Mouse (Mus musculus): ENCODE results near the gene Slc30a1. TPM values are rescaled to one million over a fixed set of nuclear protein-coding genes. Genes with fewer than 3 reads are reported as not detected.

The Slc30a1 gene
- polyA plus RNA-seq, 1 experiment from 2014 or later = 2.1 TPM

GRCm38 (mm10) chr1:191928345-191928744 is 21.8 kb downstream of the Slc30a1 start:
- Histone ChIP-seq H3K27ac (ENCODE audit: low read depth, low read length) (no peak overlapping the region), H3K9me3 (ENCODE audit: control insufficient read depth, low read length) (no peaks in the 10 kb centered on the region), H3K9ac (replicated peaks; ENCODE audit: low read depth, low read length) (no peak overlapping the region), H3K4me2 (ENCODE audit: low read depth, low read length) (no peak overlapping the region), H3K27me3 (ENCODE audit: control insufficient read depth, insufficient read depth, low read length) (no peaks in the 10 kb centered on the region), H3K4me3 (ENCODE audit: low read depth, low read length) (no peak overlapping the region), H3K36me3 (ENCODE audit: control insufficient read depth, insufficient read depth, low read length) (no peaks in the 10 kb centered on the region), H3K4me1 (ENCODE audit: control insufficient read depth, insufficient read depth, low read length) (no peaks in the 10 kb centered on the region)
- 82% methylated on average over 7 of the region's 7 CpGs for WGBS
- ATAC-seq (ENCODE audit: low read depth) = no peak

GRCm38 (mm10) chr1:191929065-191929464 is 22.5 kb downstream of the Slc30a1 start:
- WGBS = 78% methylated on average over 8 of the region's 8 CpGs
- no peak for ATAC-seq (ENCODE audit: low read depth)
- H3K4me2 ChIP-seq (ENCODE audit: low read depth, low read length) = no peak overlapping the region

DNA sequence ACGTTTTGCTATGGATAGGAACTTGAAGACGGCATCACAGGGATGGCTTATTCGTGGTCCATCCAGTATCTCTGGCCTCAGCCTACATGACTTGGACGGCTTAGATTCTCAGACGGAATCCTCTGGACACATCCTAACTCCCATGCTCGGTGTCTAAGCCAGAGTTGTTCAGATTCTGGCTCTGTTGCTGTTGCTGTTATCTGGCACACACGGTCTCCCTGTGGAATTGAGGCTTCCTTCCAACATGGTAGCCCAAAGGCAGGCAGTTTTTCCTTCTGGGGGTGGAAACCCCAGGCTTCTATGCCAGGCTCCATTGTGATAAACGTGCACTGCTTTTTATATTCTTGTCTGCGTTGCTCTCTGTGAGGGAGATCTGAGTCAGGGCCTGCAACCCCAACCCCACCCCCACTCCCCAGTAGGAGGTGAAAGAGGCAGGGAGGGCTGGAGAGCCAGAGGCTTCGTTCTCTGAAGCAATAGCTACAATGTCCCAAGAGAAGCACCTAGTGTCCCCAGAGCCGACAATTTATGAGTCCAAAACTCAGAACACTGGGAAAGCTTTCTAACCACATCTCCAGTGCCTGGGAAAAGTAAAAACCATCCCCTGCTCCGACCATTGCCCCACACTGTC is 23.4 kb downstream of the Slc30a1 start:
- Histone ChIP-seq H3K9ac (replicated peaks; ENCODE audit: low read depth, low read length) (no peak overlapping the region), H3K4me1 (ENCODE audit: control insufficient read depth, insufficient read depth, low read length) (no peaks in the 10 kb centered on the region), H3K9me3 (ENCODE audit: control insufficient read depth, low read length) (no peaks in the 10 kb centered on the region), H3K36me3 (ENCODE audit: control insufficient read depth, insufficient read depth, low read length) (no peaks in the 10 kb centered on the region), H3K27me3 (ENCODE audit: control insufficient read depth, insufficient read depth, low read length) (no peaks in the 10 kb centered on the region), H3K27ac (ENCODE audit: low read depth, low read length) (no peak overlapping the region), H3K4me3 (ENCODE audit: low read depth, low read length) (no peak overlapping the region), H3K4me2 (ENCODE audit: low read depth, low read length) (no peak overlapping the region)
- 67% methylated on average over 12 of the region's 12 CpGs for WGBS
- ATAC-seq (ENCODE audit: low read depth) = no peak

More at GRCm38 (mm10) chr1:191929065-191929464, 22.5 kb downstream of the Slc30a1 start:
- no peaks in the 10 kb centered on the region for H3K9me3 ChIP-seq (ENCODE audit: control insufficient read depth, low read length)
- no peaks in the 10 kb centered on the region for H3K4me1 ChIP-seq (ENCODE audit: control insufficient read depth, insufficient read depth, low read length)
- H3K36me3 ChIP-seq (ENCODE audit: control insufficient read depth, insufficient read depth, low read length) = no peaks in the 10 kb centered on the region
- H3K27me3 ChIP-seq (ENCODE audit: control insufficient read depth, insufficient read depth, low read length) = no peaks in the 10 kb centered on the region
- H3K27ac ChIP-seq (ENCODE audit: low read depth, low read length) = no peak overlapping the region
- no peak overlapping the region for H3K4me3 ChIP-seq (ENCODE audit: low read depth, low read length)
- no peak overlapping the region for H3K9ac ChIP-seq (replicated peaks; ENCODE audit: low read depth, low read length)

- Histone ChIP-seq H3K27ac (ENCODE audit: low read depth, low read length) (no peak overlapping the region), H3K4me1 (ENCODE audit: control insufficient read depth, insufficient read depth, low read length) (no peaks in the 10 kb centered on the region), H3K9ac (replicated peaks; ENCODE audit: low read depth, low read length) (no peak overlapping the region), H3K27me3 (ENCODE audit: control insufficient read depth, insufficient read depth, low read length) (no peaks in the 10 kb centered on the region), H3K36me3 (ENCODE audit: control insufficient read depth, insufficient read depth, low read length) (no peaks in the 10 kb centered on the region), H3K4me3 (ENCODE audit: low read depth, low read length) (no peak overlapping the region), H3K9me3 (ENCODE audit: control insufficient read depth, low read length) (no peaks in the 10 kb centered on the region), H3K4me2 (ENCODE audit: low read depth, low read length) (no peak overlapping the region)
- ATAC-seq (ENCODE audit: low read depth) = no peak
- 57% methylated on average over 3 of the region's 3 CpGs for WGBS
These were observed 24.0 kb downstream of the Slc30a1 start for GRCm38 (mm10) chr1:191930525-191931105.

DNA sequence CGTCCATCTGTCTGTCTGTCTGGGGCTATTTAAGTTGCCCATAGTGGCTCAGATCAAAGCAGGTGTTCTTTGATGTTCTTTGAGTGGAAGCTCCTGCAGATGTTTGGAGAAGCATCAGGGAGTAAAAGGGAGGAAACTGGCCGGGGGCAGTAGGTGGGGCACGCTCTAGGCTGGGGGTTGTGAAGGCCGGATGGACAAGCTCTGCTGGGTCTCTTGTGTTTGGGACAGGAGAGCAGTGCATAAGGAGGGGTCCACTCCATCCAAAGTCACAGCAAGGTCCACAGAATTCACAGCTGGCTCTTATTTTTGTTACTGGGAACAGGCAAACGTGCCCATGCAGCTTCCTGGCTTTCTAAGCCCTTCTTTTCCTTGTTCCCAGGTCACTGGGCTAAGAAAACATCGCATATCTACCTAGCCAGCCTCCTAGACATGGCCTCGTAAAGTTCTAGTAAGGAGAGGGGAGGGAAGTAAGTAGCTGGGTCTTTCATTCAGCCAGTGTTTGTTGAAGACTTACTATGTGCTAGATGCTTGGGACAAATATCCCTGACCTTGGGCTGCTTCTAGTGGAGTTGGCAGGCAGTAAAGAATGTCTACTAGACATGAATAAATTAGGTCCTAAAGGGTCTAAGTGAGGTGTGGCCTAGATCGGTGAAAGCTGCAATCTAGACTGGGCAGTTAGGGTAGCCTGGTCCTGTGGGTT is 25.9 kb downstream of the Slc30a1 start:
- ATAC-seq (ENCODE audit: low read depth) = no peak
- WGBS = 68% methylated on average over 8 of the region's 8 CpGs
- no peak overlapping the region for H3K4me3 ChIP-seq (ENCODE audit: low read depth, low read length)
- H3K27ac ChIP-seq (ENCODE audit: low read depth, low read length) = no peak overlapping the region
- no peaks in the 10 kb centered on the region for H3K27me3 ChIP-seq (ENCODE audit: control insufficient read depth, insufficient read depth, low read length)
- no peak overlapping the region for H3K4me2 ChIP-seq (ENCODE audit: low read depth, low read length)
- H3K9ac ChIP-seq (replicated peaks; ENCODE audit: low read depth, low read length) = no peak overlapping the region
- H3K36me3 ChIP-seq (ENCODE audit: control insufficient read depth, insufficient read depth, low read length) = no peaks in the 10 kb centered on the region
- H3K9me3 ChIP-seq (ENCODE audit: control insufficient read depth, low read length) = no peaks in the 10 kb centered on the region
- H3K4me1 ChIP-seq (ENCODE audit: control insufficient read depth, insufficient read depth, low read length) = no peaks in the 10 kb centered on the region

- H3K4me3 ChIP-seq (ENCODE audit: low read depth, low read length) = no peak overlapping the region
- ATAC-seq (ENCODE audit: low read depth) = no peak
- H3K27ac ChIP-seq (ENCODE audit: low read depth, low read length) = no peak overlapping the region
- no peak overlapping the region for H3K9ac ChIP-seq (replicated peaks; ENCODE audit: low read depth, low read length)
- WGBS = 84% methylated on average over 4 of the region's 4 CpGs
- H3K4me2 ChIP-seq (ENCODE audit: low read depth, low read length) = no peak overlapping the region
- H3K9me3 ChIP-seq (ENCODE audit: control insufficient read depth, low read length) = no peaks in the 10 kb centered on the region
- H3K36me3 ChIP-seq (ENCODE audit: control insufficient read depth, insufficient read depth, low read length) = no peaks in the 10 kb centered on the region
- H3K27me3 ChIP-seq (ENCODE audit: control insufficient read depth, insufficient read depth, low read length) = no peaks in the 10 kb centered on the region
- no peaks in the 10 kb centered on the region for H3K4me1 ChIP-seq (ENCODE audit: control insufficient read depth, insufficient read depth, low read length)
These were observed 26.5 kb downstream of the Slc30a1 start for GRCm38 (mm10) chr1:191932986-191933632.

GRCm38 (mm10) chr1:191943638-191944037 is 37.1 kb downstream of the Slc30a1 start:
- H3K9me3 ChIP-seq (ENCODE audit: control insufficient read depth, low read length) = no peaks in the 10 kb centered on the region
- H3K4me1 ChIP-seq (ENCODE audit: control insufficient read depth, insufficient read depth, low read length) = no peaks in the 10 kb centered on the region
- H3K4me2 ChIP-seq (ENCODE audit: low read depth, low read length) = no peak overlapping the region
- H3K27ac ChIP-seq (ENCODE audit: low read depth, low read length) = no peak overlapping the region
- no peak for ATAC-seq (ENCODE audit: low read depth)
- no peaks in the 10 kb centered on the region for H3K36me3 ChIP-seq (ENCODE audit: control insufficient read depth, insufficient read depth, low read length)
- no peak overlapping the region for H3K4me3 ChIP-seq (ENCODE audit: low read depth, low read length)
- no peak overlapping the region for H3K9ac ChIP-seq (replicated peaks; ENCODE audit: low read depth, low read length)
- no peaks in the 10 kb centered on the region for H3K27me3 ChIP-seq (ENCODE audit: control insufficient read depth, insufficient read depth, low read length)
- 77% methylated on average over 6 of the region's 6 CpGs for WGBS

DNA sequence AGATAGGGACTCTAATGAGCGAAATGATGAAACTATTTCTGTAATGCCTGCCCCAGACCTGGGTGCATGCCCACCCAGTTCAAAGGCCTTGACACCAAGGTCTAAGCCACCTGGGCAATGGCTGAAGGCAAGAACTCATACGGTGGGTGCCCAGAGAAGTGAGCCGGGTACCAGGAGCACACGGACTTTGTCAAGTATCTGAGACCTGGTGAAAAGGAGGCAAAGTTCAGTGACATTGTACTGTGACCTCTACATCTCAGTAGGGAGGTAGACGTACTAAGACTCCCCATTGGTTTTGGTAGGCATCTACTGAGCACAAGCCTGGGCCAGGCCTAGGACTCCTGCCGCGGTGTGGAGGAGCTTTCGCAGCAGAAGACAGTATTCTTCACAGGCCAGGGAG is 38.8 kb downstream of the Slc30a1 start:
- Histone ChIP-seq H3K27ac (ENCODE audit: low read depth, low read length) (no peak overlapping the region), H3K4me2 (ENCODE audit: low read depth, low read length) (no peak overlapping the region), H3K4me3 (ENCODE audit: low read depth, low read length) (no peak overlapping the region), H3K27me3 (ENCODE audit: control insufficient read depth, insufficient read depth, low read length) (no peaks in the 10 kb centered on the region), H3K9ac (replicated peaks; ENCODE audit: low read depth, low read length) (no peak overlapping the region), H3K9me3 (ENCODE audit: control insufficient read depth, low read length) (no peaks in the 10 kb centered on the region), H3K36me3 (ENCODE audit: control insufficient read depth, insufficient read depth, low read length) (no peaks in the 10 kb centered on the region), H3K4me1 (ENCODE audit: control insufficient read depth, insufficient read depth, low read length) (no peaks in the 10 kb centered on the region)
- ATAC-seq (ENCODE audit: low read depth) = no peak
- WGBS = 95% methylated on average over 8 of the region's 8 CpGs

DNA sequence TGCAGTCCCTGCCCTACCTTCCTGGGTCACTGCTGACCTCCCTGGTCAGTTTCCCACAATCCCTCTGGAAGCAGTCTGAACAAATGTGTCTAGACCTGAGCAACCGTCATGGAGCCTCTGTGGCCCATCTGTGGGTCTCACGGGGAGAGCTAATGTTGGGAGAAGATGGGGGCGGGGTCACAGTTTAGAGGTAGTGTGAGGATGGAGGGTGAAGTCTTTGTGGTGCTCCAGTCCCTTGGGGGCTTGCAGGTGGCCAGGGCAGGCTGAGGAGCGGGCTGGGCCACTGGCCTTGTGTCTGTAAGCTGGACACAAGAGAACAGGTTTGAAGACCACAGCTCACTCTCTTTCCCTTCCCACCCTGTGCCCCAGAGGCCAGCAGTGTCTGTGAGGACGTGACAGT is 39.2 kb downstream of the Slc30a1 start:
- Histone ChIP-seq H3K27me3 (ENCODE audit: control insufficient read depth, insufficient read depth, low read length) (no peaks in the 10 kb centered on the region), H3K4me1 (ENCODE audit: control insufficient read depth, insufficient read depth, low read length) (no peaks in the 10 kb centered on the region), H3K27ac (ENCODE audit: low read depth, low read length) (no peak overlapping the region), H3K4me2 (ENCODE audit: low read depth, low read length) (no peak overlapping the region), H3K36me3 (ENCODE audit: control insufficient read depth, insufficient read depth, low read length) (no peaks in the 10 kb centered on the region), H3K4me3 (ENCODE audit: low read depth, low read length) (no peak overlapping the region), H3K9me3 (ENCODE audit: control insufficient read depth, low read length) (no peaks in the 10 kb centered on the region), H3K9ac (replicated peaks; ENCODE audit: low read depth, low read length) (no peak overlapping the region)
- no peak for ATAC-seq (ENCODE audit: low read depth)
- WGBS = 80% methylated on average over 5 of the region's 5 CpGs

All from neural tube, embryonic 14.5 days (tissue).